Mouse (Mus musculus): ENCODE results near the gene Comtd1.

Comtd1 gene

DNA sequence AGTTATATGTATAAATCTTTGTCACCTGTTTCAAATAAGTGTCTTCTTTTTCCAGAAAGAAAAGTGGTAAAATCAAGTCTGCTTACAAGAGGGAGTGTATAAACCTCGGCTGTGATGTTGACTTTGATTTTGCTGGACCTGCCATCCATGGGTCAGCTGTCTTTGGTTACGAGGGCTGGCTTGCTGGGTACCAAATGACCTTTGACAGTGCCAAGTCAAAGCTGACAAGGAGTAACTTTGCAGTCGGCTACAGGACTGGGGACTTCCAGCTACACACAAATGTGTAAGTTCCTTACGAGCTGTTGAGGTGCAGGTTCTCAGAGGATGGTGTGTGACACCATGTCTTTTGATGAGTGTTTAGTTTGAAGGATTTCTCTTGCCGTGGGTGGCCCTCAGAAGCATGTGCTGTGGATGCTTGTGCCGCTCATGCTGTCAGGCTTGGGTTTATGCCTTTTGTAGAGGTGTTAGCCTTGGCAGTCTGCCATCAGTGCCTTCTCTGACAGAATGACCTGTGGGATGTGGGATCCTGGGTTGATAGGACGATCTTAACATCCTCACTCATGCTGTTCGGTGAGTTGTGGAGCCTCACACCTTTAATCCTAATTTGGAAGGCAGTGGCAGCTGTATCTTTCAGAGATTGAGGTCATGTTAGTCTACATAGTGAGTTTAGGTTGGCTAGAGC, 10.3 kb downstream of the Comtd1 start:
- no peak for DNase-seq (ENCODE audit: low spot score in 2 of 2)

DNA sequence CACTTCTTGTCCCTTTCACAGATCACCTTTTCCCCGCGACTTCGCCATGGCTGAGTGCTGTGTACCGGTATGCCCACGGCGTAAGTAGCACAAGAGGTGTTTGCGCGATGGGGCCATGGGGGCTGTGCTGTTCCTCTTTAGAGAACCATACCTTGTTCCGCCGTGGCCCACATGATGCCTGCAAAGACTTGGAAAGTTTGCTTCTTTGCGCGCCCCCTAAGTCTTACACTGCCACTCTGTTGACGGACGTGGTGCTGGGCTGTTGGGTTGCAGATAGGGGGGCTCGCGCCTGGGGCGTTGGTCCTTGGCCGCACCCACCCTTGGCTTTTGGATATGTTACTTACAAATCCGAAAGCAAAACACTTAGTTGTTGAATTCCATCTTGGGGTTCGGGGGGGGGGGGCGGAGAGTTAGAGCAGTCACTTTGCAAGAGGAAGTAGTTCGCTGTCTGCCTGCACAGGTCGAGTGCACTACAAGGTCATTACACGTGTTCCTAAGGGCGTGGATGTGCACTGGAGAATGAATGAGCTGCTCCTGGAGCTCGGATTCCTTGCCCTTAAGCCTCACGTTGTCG, 16.9 kb downstream of the Comtd1 start:
- DNase-seq (ENCODE audit: low spot score in 2 of 2) = no peak

DNA sequence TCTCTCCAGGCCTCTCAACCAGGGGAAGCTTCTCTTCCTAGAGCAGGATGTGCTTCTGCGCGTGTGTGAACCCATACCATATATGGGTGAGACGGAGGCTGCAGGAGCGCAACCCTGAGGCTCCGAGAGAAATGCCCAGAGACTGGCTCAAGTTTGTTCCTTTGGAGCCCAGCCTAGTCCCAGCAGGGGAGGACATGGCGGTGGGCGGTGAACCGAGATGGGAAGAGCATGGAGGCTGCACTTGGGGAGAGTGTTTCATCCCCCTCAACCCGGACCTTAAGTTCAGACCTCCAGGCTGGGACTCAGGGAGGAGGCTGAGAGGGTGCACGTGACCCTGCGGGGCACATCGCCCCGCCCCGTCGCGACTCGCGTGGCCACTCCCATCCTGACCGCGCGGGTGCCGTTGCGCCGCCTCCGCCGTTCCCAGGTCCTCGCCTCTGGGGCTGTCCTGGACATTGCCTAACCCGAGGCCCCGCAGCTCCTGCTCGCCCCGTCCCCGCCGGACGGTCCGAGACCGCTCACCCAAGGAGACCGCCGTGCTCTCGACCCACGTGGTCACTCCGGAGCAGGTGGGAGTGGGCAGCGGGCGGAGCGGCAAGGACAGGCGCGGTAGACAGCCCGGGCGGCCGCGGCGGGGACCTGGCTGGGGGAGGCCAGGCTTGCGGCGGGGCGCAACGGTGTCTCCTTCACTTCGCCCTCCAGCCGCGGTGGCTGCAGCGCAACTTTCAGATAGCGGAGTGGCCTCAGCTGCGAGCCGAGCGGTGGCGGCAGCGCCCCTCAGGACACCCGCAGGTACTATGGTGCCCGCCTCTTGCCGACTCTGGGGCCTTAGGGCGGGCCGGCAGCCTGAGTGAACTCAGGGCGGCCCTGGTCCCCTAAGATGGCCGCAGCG, 17.7 kb downstream of the Comtd1 start:
- peak; percentile 96 to 97 for DNase-seq (ENCODE audit: low spot score in 2 of 2)

DNA sequence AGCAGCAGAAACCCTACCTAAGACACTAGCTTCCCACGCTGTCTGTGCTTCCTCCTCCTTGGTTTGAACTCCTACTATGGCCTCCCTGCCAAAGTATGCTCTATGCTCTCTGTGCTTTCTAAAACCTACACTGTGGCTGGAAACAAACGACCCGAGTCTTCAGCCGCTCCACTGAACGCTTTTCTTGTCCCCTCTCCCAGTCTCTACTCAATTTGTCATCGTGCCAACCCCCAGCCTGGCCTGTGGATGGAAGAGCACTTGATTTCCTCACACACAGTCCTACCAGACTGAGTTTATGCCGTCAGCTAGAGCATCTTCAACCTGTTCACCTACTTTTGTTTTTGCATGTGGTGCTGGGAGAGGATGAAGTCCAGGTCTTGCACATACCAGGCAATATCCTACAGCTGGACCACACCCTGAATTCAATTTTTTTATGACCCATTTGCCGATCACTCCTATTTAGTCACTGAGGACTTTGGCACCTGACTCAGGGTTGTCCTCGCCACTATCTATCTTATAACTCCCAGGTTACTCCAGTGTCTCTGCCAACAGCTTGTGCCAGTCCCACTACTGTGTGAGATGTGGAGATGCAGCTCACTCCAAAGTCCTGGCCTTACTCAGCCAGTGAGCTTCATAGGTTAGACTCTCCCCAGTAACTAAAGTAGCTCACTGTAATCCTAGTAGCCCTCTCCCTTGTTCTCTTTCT, 22.8 kb downstream of the Comtd1 start:
- no peak for DNase-seq (ENCODE audit: low spot score in 2 of 2)

DNA sequence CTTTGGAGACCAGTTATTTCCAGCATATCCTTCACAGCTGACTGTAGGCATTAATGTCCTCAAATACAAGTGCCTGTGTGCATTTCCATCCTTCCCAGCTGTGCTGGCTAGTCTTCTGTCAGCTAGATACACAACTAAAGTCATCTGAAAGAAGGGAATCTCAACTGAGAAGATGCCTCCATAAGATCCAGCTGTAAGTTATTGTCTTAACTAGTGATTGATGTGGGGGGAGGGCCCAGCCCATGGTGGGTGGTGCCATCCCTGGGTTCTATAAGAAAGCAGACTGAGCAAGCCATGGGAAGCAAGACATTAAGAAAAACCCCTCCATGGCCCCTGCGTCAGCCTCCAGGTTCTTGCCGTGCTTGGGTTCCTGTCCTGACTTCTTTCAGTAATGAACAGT, 23.8 kb downstream of the Comtd1 start, which contains the start of gene Vdac2:
TSS of gene Vdac2 (plus strand) at position 301 of the 400 bp plus-strand sequence.
- no peak for DNase-seq (ENCODE audit: low spot score in 2 of 2)

DNA sequence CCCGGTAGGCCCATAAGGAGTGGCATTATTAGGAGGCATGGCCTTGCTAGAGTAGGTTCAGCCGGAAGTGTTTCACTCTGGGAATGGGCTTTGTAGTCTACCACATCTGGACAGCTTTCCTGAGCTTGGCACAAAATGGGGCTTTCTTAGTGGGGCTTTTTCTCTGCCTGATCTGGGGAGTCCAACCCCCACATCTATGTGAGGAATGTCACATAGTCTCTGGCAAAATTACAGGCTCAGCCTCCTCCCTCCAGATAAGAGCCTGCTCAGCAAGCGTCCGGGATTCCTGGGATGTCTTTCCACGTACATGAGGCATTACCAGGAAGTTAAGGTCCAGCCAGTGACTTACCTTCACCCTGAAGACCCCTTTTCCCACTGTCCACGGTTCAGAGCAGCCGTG, 24.9 kb downstream of the Comtd1 start:
- DNase-seq (ENCODE audit: low spot score in 2 of 2) = no peak

DNA sequence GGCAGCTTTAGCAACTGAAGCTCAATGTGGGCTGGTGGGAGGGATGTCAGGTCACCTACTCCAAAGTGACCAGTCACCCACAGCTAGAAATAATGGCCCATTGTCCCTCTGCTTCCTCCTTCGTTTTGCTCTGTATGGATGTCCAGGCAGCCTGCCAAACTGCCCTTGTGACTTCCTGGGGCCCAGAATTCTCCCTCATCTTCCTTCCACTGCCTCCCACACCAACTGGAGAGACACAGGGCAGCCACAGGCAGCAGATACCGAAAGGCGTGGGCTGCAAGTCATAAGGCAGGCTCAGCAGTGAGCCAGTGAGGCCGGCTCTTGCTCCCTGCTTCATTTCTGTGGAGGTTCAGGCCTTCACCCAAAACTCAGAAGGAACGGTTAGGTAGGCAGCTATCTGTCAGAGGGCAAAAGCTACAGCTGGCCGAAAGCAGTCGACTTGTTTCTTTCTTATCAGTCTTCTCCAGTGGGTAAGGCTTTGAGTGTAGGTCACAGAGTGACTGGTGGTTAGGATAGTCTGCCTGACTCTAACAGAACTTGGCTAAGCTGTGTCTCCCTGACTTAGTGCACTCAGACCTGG, 25.9 kb downstream of the Comtd1 start:
- peak; percentile 33 to 77 for DNase-seq (ENCODE audit: low spot score in 2 of 2)

DNA sequence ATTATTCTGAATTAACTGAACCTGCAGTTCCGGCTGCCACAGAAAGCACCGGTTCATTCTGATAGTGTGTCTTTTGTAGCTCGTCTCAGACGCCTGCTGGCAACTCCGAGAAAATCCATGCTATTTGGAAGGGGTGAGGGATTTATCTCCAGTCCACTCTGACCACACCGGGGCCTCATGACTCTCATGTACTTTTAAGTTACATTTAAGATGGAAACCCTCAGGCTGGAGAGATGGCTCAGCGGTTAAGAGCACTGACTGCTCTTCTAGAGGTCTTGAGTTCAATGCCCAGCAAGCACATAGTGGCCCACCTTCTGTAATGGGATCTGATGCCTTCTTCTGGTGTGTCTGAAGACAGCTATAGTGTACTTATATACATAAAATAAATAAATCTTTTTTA, 26.5 kb downstream of the Comtd1 start:
- DNase-seq (ENCODE audit: low spot score in 2 of 2) = no peak

DNA sequence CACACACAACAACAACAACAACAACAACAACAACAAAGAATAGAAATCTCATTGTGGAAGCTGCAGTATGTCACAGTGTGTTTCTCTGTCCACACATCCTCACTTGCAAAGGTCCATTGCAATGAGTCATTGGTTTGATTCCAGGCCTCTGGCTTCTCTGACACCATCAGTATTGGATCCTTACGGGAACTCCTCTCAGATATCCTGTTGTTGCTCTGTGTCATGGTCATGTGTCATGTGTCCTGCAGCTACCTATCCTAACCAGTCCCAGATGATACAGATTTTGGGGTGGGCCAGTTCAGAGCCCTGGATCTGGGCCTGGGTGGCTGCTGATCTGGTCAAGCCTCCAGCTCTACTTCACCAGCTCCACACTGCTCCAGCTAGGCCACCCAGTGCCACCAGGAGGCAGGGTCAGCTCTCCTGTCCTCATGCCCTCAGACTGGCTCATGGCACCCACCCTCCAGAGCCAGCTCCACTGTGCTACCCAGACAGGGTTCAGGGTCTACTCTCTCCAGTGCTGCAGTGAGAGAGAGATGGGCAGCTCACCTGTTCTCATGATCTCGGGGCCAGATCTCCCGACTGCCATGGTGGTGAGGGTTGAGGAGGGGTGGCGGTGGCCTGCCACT, 27.8 kb downstream of the Comtd1 start:
- no peak for DNase-seq (ENCODE audit: low spot score in 2 of 2)

DNA sequence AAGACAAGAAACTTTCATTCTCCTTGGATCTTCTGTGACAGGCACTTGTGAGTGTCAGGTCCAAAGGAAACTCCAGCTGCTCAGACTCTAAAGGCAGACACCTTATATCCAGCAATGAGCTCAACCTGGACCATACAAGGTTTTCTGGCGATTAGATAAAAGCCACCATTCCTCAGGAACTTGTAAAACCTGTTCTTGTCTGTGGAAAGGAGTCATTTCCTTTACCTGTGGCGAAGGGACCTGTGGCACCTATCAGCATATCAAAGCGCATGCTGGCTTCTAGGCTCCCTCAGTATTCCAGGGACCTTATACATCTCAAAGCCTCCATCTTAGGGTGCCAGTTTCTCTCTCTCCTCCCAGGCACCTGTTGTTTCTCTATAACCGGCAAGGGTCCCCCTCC, 31.3 kb downstream of the Comtd1 start:
- no peak for DNase-seq (ENCODE audit: low spot score in 2 of 2)

DNA sequence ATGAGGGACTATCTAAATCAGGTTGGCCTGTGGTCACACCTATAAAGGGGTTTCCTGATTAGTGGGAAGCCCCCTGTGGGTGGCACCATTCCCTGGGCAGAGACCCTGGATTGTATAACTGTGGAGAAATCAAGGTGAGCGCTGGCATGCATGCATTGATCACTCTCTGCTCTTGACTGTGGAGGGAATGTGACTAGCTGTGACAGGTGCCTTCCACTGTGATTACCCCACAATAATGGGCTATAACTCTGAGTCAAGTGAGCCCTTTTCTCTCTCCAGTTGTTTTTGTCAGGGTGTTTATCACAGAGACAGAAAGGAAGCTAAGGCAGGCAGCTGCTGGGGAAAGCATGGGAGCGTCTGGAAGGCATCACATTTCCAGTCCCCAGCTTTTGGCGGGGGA, 32.5 kb downstream of the Comtd1 start:
- DNase-seq (ENCODE audit: low spot score in 2 of 2) = no peak

DNA sequence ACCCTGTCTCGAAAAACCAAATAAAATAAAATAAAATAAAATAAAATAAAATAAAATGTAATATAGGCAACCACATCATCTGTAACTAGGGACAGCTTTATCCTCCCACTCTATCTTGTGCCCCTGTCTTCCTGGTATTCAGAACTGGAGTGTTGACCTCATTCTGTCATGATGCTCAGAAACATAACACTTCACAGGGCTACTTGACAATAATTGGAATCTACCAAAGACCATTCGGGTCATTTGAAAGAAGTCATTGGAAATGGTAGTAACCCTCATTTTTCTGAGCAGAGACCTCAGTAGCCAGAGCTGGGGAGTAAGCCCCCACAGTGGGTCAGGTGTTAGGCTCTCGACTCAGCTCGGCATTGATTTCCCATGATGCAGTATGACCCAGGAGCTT, 34.2 kb downstream of the Comtd1 start:
- no peak for DNase-seq (ENCODE audit: low spot score in 2 of 2)

DNA sequence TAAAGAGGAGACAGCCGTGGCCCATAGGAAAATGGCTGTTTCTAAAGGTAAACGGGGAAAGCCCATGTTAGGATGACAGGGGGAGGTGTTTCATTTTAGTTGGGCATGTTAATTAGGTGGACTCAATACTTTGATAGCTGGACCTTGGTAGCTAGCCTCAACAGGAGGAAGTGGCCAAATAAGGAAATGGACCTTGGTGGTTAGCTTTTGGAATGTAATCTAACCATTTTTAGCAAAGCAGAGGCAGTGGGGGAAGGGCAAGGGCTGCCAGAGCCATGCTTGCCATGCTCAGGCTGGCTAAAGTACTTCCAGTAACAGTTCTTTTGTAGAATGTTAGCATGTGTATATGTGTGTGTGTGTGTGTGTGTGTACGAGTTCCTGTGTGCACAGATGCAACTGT, 34.9 kb downstream of the Comtd1 start:
- no peak for DNase-seq (ENCODE audit: low spot score in 2 of 2)

DNA sequence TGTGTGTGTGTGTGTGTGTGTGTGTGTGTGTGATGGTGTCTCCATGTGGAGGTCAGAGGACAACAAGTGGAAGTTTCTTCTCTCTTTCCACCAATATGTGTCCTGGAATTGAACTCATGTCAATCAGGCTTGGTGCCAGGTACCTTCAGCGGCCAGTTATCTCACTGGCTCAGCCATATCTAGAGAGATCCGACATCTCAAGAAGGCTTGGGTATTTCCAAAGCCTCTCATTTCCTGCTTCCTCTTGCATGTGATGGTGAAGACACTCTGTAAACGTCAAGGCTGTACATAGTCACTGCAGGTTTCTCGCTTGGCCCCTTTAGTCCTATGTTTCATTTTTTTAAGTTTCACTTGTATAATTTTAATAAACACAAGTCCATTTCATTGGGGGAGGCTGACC, 35.6 kb downstream of the Comtd1 start:
- DNase-seq (ENCODE audit: low spot score in 2 of 2) = no peak

DNA sequence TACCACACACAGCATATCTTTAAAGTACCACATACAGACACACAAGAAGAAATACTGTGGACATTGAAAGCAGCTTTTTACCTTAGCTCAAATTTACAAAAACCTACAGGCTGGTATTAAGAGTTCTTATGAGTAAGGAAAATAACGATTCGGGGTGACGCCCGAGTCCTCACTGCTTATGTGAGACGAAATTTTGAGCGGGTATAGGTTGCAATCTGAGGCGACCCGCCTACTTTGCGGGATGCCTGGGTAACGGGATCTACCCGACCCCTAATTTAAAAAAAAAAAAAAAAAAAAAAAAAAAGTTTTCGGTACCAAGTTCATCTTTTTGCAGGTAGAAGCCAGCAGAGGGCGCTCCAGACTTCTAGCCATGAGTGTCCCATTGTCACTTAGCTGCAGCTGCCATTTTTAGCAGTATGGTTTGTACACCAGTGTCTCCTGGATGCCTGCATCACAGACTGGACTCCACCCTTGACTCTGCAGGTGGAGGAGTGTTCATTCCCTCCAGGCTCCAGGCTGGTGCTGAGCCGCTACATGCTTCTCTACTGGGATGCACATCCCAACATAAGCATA, 36.1 kb downstream of the Comtd1 start:
- peak; percentile 39 to 68 for DNase-seq (ENCODE audit: low spot score in 2 of 2)

DNA sequence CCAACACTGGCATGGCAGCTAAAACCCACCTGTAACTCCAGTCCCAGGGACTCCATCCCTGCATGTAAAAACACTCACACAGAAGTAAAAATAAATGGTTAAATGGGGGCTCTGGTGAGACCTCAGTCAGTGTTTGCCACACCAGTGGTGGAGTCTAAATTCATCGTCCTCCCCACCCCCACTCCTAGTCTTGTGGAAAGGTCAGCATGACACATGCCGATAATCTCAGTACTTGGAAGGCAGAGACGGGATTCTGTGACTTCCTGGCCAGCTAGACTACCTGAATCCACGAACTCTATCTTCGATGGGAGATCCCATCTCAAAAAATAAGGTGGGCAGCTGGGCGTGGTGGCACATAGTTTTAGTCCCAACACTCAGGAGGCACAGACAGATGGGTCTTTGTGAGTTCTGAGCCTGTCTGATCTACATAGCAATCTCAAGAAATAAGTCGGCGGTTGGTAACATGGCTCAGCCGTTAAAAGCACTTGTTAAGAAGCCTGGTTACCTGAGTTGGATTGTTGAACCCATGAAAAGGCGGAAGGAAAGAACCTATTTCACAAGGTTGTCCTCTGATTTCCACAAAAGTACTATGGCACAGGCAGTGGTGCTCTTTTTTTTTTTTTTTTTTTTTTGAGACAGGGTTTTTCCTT, 36.9 kb downstream of the Comtd1 start:
- DNase-seq (ENCODE audit: low spot score in 2 of 2) = no peak

DNA sequence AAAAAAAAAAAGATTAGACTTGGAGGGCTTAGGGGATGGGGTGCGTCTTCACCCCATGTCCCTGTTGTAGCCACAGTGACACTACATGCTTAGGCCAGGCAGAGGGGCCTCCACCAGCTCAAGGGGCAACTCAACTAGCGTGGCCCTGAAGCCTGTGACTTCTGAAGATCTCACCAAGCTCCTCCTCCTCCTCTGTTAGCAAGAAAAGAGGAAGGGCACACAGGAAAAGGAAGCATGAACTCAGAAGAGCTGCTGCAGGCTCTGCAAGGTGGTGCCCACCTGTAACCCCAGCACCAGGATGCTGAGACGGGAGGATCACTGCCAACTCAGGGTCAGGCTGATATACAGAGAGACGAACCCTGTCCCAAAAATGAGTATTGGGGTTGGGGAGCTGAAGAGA, 37.5 kb downstream of the Comtd1 start:
- DNase-seq (ENCODE audit: low spot score in 2 of 2) = no peak

DNA sequence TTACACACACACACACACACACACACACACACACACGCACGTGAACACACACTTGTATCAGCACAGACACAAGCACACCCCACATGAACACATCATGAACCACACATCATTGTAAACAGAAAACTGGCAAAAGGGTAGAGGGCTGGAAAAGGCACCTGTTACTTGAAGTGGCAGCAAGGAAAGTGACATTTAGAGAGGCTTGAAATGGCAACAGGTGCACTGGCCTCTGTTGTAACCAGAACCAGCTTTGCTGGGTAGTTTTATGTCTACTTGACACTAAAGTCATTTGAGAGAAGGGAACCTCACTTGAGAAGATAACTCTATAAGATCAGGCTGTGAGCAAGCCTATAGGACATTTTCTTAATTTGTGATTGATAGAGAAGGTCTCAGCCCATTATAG, 39.4 kb downstream of the Comtd1 start:
- no peak for DNase-seq (ENCODE audit: low spot score in 2 of 2)

DNA sequence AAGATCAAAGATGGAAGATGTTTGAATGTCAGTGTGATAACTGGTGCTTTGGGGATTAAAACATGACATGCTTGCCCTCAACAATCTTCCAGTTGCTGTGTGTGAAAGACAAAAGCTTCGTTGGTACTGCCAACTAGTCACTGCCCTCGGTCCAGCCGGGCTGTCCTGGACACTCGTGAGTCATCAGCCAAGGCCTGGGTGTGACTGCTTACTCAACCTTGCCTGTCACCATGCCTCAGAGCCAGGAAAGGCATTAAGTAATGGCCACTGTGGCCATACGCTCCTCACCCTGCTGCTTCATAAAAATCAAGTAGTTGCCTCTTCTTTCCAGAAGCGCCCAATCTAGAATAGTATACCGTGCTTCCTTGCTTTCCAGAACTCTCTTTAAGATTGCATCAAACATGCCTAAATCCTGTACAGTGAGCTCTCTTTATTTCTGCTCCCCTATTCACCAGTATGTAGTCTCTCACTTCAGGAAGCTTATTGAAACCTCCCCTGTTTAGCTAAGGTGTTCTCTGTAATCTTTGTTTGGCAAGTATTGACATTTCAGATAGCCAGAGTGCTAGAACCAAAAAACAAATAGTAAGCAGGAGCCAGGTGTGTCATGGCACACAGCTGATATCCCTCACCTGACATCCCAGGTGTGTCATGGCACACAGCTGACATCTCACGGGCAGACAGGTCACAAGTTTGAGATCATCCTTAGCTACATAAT, 40.4 kb downstream of the Comtd1 start:
- peak in 1 of 2 experiments; percentile 22 for DNase-seq (ENCODE audit: low spot score in 2 of 2)
